Comparison of ENCODE assay signal across 9 mouse cellular contexts in genomic region chr3:95027701-95028100, GRCm38 (mm10). TPM values are rescaled to one million over a fixed set of nuclear protein-coding genes. Genes with fewer than 3 reads are reported as not detected.
A peak's percentile ranks its signal among the peaks of the same experiment; 100 is the strongest.
DNase-seq lines count a peak whose midpoint lies in the region; ATAC-seq lines count a peak whose summit lies in the region.
"Had no signal": no experiment of that assay in that cellular context is flagged by ENCODE, and none has a peak within 500 bp of the region (broad histone marks: within the 10 kb centered on the region; RNA-seq: fewer than 3 reads in every experiment).

No protein-coding gene starts in this region.

- 30% methylated on average over 5 of the region's 5 CpGs for WGBS in liver, embryonic 12.5 days (ENCODE audit: insufficient replicate concordance)

- ATAC-seq in frontal cortex, adult (ENCODE audit: low TSS enrichment) = peak; percentile 80
- peak; percentile 58 to 85 for ATAC-seq in hematopoietic stem cell, adult 5-6 weeks (replicated peaks in 1 of 2; ENCODE audit: insufficient read depth in 1 of 2, low FRiP score in 2 of 2, low TSS enrichment in 1 of 2, low read depth in 1 of 2, poor library complexity in 2 of 2, severe bottlenecking in 2 of 2)
- ATAC-seq in liver, embryonic 12.5 days = 0 out of 2 replicates have a peak, but pooled peaks have one; percentile 42

- H3K9ac ChIP-seq in liver, embryonic 12.5 days = no peak overlapping the region; the same call in 1 of the 2 replicates

- H3K4me3 ChIP-seq in liver, embryonic 12.5 days = no peak overlapping the region
- H3K4me3 ChIP-seq: erythroblast, embryonic 14.5 days had no signal

- H3K27me3 ChIP-seq in liver, embryonic 12.5 days (replicated peaks) = no peaks in the 10 kb centered on the region

- peaks cover 43% of the 10 kb centered on the region for H3K4me1 ChIP-seq in liver, embryonic 12.5 days

- no peak for DNase-seq in frontal cortex, postnatal 10 days (ENCODE audit: low spot score in 2 of 2)
- DNase-seq in A20 (ENCODE audit: low read depth, low spot score) = peak; percentile 76
- DNase-seq in right cerebral cortex, postnatal 36 days (ENCODE audit: low spot score in 2 of 2) = peak; percentile 59
- no peak for DNase-seq in ovary, postnatal 36 days (ENCODE audit: low spot score)
- DNase-seq in gastrocnemius, postnatal 14 days = no peak

- intact Hi-C loops in gastrocnemius, postnatal 14 days (cut with DNase I; ENCODE audit: low total_unique reads) = no loop called here

- H3K36me3 ChIP-seq in liver, embryonic 12.5 days = peaks cover 37% of the 10 kb centered on the region

- no peak overlapping the region for H3K4me2 ChIP-seq in liver, embryonic 12.5 days

- no peaks in the 10 kb centered on the region for H3K9me3 ChIP-seq in liver, embryonic 12.5 days (replicated peaks)

- peak overlapping the region; percentile 5; the same call in 1 of the 2 replicates for H3K27ac ChIP-seq in liver, embryonic 12.5 days

RNA-seq across cellular contexts. Expression of gene Zfp687, which starts 12.5 kb away (rescaled TPM):
- total RNA-seq in hematopoietic stem cell, adult 5-6 weeks (2017) = 26.6 and 29.0 TPM in 2 replicates
- 12.6 and 14.4 TPM in 2 replicates for polyA plus RNA-seq in liver, embryonic 12.5 days (2016; fragmentation: Nextera tagmentation; extraction: Ambion mirVana)
- 10 to 100 TPM; 12.4 to 13.8 TPM for total RNA-seq in gastrocnemius, postnatal 14 days (2021)

RNA-seq across cellular contexts. Expression of gene Psmd4, which starts 14.7 kb away (rescaled TPM):
- total RNA-seq in hematopoietic stem cell, adult 5-6 weeks (2017) = 164 and 233 TPM in 2 replicates
- polyA plus RNA-seq in liver, embryonic 12.5 days (2016; fragmentation: Nextera tagmentation; extraction: Ambion mirVana) = 216 and 229 TPM in 2 replicates
- 100 to 1,000 TPM; 155 to 162 TPM for total RNA-seq in gastrocnemius, postnatal 14 days (2021)

RNA-seq across cellular contexts. Expression of gene Pi4kb, which starts 53.2 kb away (rescaled TPM):
- 28.3 and 34.2 TPM in 2 replicates for total RNA-seq in hematopoietic stem cell, adult 5-6 weeks (2017)
- 12.6 and 13.1 TPM in 2 replicates for polyA plus RNA-seq in liver, embryonic 12.5 days (2016; fragmentation: Nextera tagmentation; extraction: Ambion mirVana)
- 10 to 100 TPM; 23.5 to 24.1 TPM for total RNA-seq in gastrocnemius, postnatal 14 days (2021)

Comparison
In these comparisons a context has a peak if more than half of its experiments do, and no peak if none do; other contexts are left out.
1. DNase-seq: peak in A20 (single experiment) and right cerebral cortex, postnatal 36 days (2 of 2); none in frontal cortex, postnatal 10 days (0 of 2), ovary, postnatal 36 days (single experiment) and gastrocnemius, postnatal 14 days (single experiment).
2. Peak in every context shown above with its lines, with median percentiles within 50 percentile points of each other: ATAC-seq.